ENCODE assay signal across 8 mouse cellular contexts in genomic region chr5:146676470-146677150, GRCm38 (mm10).
A peak's percentile ranks its signal among the peaks of the same experiment; 100 is the strongest.
DNase-seq lines count a peak whose midpoint lies in the region; ATAC-seq and TF ChIP-seq lines count a peak whose summit lies in the region.

No protein-coding gene starts in this region.

- H3K4me1 ChIP-seq in heart, adult 2 months (ENCODE audit: control insufficient read depth, insufficient read depth, low read length): no peaks in the 10 kb centered on the region; the same call in 1 of the 2 replicates
- H3K4me1 ChIP-seq in heart, embryonic 12.5 days (replicated peaks): peaks cover 15% of the 10 kb centered on the region
- H3K4me1 ChIP-seq in midbrain, embryonic 15.5 days: peaks cover 4% of the 10 kb centered on the region; the same call in 1 of the 2 replicates
- H3K4me1 ChIP-seq in hindbrain, embryonic 10.5 days (replicated peaks): peaks cover 19% of the 10 kb centered on the region

- H3K79me2 ChIP-seq in heart, adult 2 months (replicated peaks; ENCODE audit: control insufficient read depth, insufficient read depth, low read length): no peaks in the 10 kb centered on the region

- intact Hi-C loops in heart, adult 2 months (cut with DNase I): loop anchor here (5.0 to 10.0 kb wide), 2 partner anchors 548 to 641 kb away; no protein-coding TSS in a partner anchor

- no peak overlapping the region for H3K27ac ChIP-seq in heart, adult 2 months
- no peak overlapping the region for H3K27ac ChIP-seq in heart, embryonic 12.5 days (ENCODE audit: poor library complexity, severe bottlenecking)
- no peak overlapping the region for H3K27ac ChIP-seq in midbrain, embryonic 15.5 days
- no peak overlapping the region for H3K27ac ChIP-seq in hindbrain, embryonic 10.5 days

- WGBS in heart, adult 2 months: 45% methylated on average over 12 of the region's 12 CpGs
- WGBS in heart, embryonic 12.5 days: 70% methylated on average over 12 of the region's 12 CpGs
- WGBS in midbrain, embryonic 15.5 days: 79% methylated on average over 12 of the region's 12 CpGs
- whole genome bisulfite sequencing in hindbrain, embryonic 10.5 days: 89% methylated on average over 12 of the region's 12 CpGs

- no peak for TF ChIP-seq POLR2A in heart, adult 2 months (IDR thresholded peaks at IDR 0.05; ENCODE audit: insufficient read depth, low read depth, low read length)

- ATAC-seq in heart, embryonic 12.5 days (ENCODE audit: insufficient number of reproducible peaks, low FRiP score): no peak
- no peak for ATAC-seq in midbrain, embryonic 15.5 days (replicated peaks)

- H3K4me2 ChIP-seq in heart, embryonic 12.5 days: no peak overlapping the region
- no peak overlapping the region for H3K4me2 ChIP-seq in midbrain, embryonic 15.5 days

- H3K9me3 ChIP-seq in heart, embryonic 12.5 days (replicated peaks): peaks cover 8% of the 10 kb centered on the region; the same call in 1 of the 2 replicates
- H3K9me3 ChIP-seq in midbrain, embryonic 15.5 days: no peaks in the 10 kb centered on the region
- 0 out of 2 replicates have a peak, but pooled peaks cover 3% of the 10 kb centered on the region for H3K9me3 ChIP-seq in hindbrain, embryonic 10.5 days

- H3K9ac ChIP-seq in heart, adult 2 months (ENCODE audit: low read depth, low read length): no peak overlapping the region
- no peak overlapping the region for H3K9ac ChIP-seq in heart, embryonic 12.5 days
- H3K9ac ChIP-seq in midbrain, embryonic 15.5 days: no peak overlapping the region

- H3K27me3 ChIP-seq in heart, adult 2 months (ENCODE audit: control insufficient read depth, insufficient read depth, low read length): no peaks in the 10 kb centered on the region
- peaks cover 4% of the 10 kb centered on the region; the same call in 1 of the 2 replicates for H3K27me3 ChIP-seq in heart, embryonic 12.5 days (replicated peaks)
- peaks cover 27% of the 10 kb centered on the region for H3K27me3 ChIP-seq in midbrain, embryonic 15.5 days (replicated peaks)
- peaks cover 14% of the 10 kb centered on the region for H3K27me3 ChIP-seq in hindbrain, embryonic 10.5 days (ENCODE audit: insufficient read depth, poor library complexity, severe bottlenecking)

- no peaks in the 10 kb centered on the region for H3K36me3 ChIP-seq in heart, adult 2 months (ENCODE audit: control insufficient read depth, insufficient read depth, low read length)
- H3K36me3 ChIP-seq in heart, embryonic 12.5 days: no peaks in the 10 kb centered on the region
- no peaks in the 10 kb centered on the region for H3K36me3 ChIP-seq in midbrain, embryonic 15.5 days (replicated peaks)
- H3K36me3 ChIP-seq in hindbrain, embryonic 10.5 days: no peaks in the 10 kb centered on the region

- no peak overlapping the region for H3K4me3 ChIP-seq in heart, adult 2 months
- no peak overlapping the region for H3K4me3 ChIP-seq in heart, embryonic 12.5 days
- no peak overlapping the region for H3K4me3 ChIP-seq in midbrain, embryonic 15.5 days
- H3K4me3 ChIP-seq in hindbrain, embryonic 10.5 days: no peak overlapping the region

- TF ChIP-seq CTCF in heart, adult 2 months (IDR thresholded peaks at IDR 0.05): no peak

- 0 out of 2 replicates have a peak, but pooled peaks have one; percentile 33 for TF ChIP-seq EP300 in heart, adult 2 months (IDR thresholded peaks at IDR 0.05; ENCODE audit: insufficient read depth, low read depth, low read length)

- DNase-seq in heart, adult 2 months: peak; percentile 68 to 84
- DNase-seq in gastrocnemius, postnatal 25 days: peak; percentile 64
- peak; percentile 83 for DNase-seq in kidney, postnatal 10 days
- peak; percentile 80 to 82 for DNase-seq in monocyte, adult 2 months (ENCODE audit: low read depth in 1 of 2, low spot score in 2 of 2)
- DNase-seq in thymus, postnatal 36 days: no peak
- DNase-seq in hindbrain, embryonic 10.5 days (ENCODE audit: low spot score): no peak

Comparison
In these comparisons a context has a peak if more than half of its experiments do, and no peak if none do; other contexts are left out.
1. DNase-seq: peak in heart, adult 2 months (2 of 2), gastrocnemius, postnatal 25 days (single experiment), kidney, postnatal 10 days (single experiment) and monocyte, adult 2 months (2 of 2); none in thymus, postnatal 36 days (0 of 2) and hindbrain, embryonic 10.5 days (single experiment).